Mouse (Mus musculus) neural tube, embryonic 13.5 days (tissue): ENCODE data around the gene Egf. TPM values are rescaled to one million over a fixed set of nuclear protein-coding genes. Genes with fewer than 3 reads are reported as not detected.
"Not testable (repeated sequence)": the region's sequence is repeated elsewhere in the genome, so short reads cannot be mapped to it uniquely, and the experiment has no call there.

Source experiments
- ATAC-seq: fragments of 200-750 bp; cut with Nextera tagmentation; 2 replicates; pipeline ENCODE4 v1.8.0; 2017; ENCODE audit warnings: low read depth, mild to moderate bottlenecking, moderate TSS enrichment, moderate library complexity
- H3K27ac ChIP-seq: fragments of 300-500 bp; sonication (generic); replicated peaks from 2 replicates; pipeline ENCODE4 v1.5.1; 2015; ENCODE audit warnings: moderate library complexity, mild to moderate bottlenecking, inconsistent platforms
- H3K27me3 ChIP-seq: fragments of 300-500 bp; sonication (generic); 2 replicates; pipeline ENCODE4 v1.6.1; 2015; ENCODE audit warnings: mild to moderate bottlenecking, inconsistent platforms
- H3K36me3 ChIP-seq: fragments of 300-500 bp; sonication (generic); 2 replicates; pipeline ENCODE4 v1.6.1; 2015; ENCODE audit warnings: mild to moderate bottlenecking, inconsistent platforms
- H3K4me1 ChIP-seq: fragments of 300-500 bp; sonication (generic); replicated peaks from 2 replicates; pipeline ENCODE4 v1.6.1; 2015; ENCODE audit warnings: inconsistent platforms
- H3K4me2 ChIP-seq: fragments of 300-500 bp; sonication (generic); 2 replicates; pipeline ENCODE4 v1.6.1; 2015; ENCODE audit warnings: inconsistent platforms, mild to moderate bottlenecking, moderate library complexity
- H3K4me3 ChIP-seq: fragments of 300-500 bp; sonication (generic); 2 replicates; pipeline ENCODE4 v1.5.1; 2015; ENCODE audit warnings: mild to moderate bottlenecking, inconsistent platforms
- H3K9ac ChIP-seq: fragments of 300-500 bp; sonication (generic); 2 replicates; pipeline ENCODE4 v1.6.1; 2015; ENCODE audit warnings: moderate library complexity, mild to moderate bottlenecking, inconsistent platforms
- H3K9me3 ChIP-seq: fragments of 300-500 bp; sonication (generic); 2 replicates; pipeline ENCODE4 v1.6.1; 2016; ENCODE audit warnings: inconsistent platforms
- WGBS: fragments of 180-500 bp; shearing (Covaris S2); methylation state at CpG from one replicate; pipeline ENCODE4 v1.1.7; 2015; 5-methylcytosine and 5-hydroxymethylcytosine counted together
- polyA plus RNA-seq: library from polyadenylated mRNA; unstranded; fragments of >200 nt; fragmentation: Nextera tagmentation; extraction: Ambion mirVana; gene quantifications from 2 replicates; pipeline ENCODE4 v1.2.1, GENCODE M21; 2015

Gene Egf
- polyA plus RNA-seq = 1.8 and 3.2 TPM in 2 replicates

- no peaks in the 10 kb centered on the region for H3K36me3 ChIP-seq
- ATAC-seq = no peak
- peak within 1 kb of the TSS; percentile 31 for H3K9ac ChIP-seq
- peak within 1 kb of the TSS; percentile 22 for H3K4me3 ChIP-seq
- 12% methylated on average over 20 of the region's 20 CpGs for WGBS
- H3K27me3 ChIP-seq = peaks cover 11% of the 10 kb centered on the region; the same call in 1 of the 2 replicates
- peak within 1 kb of the TSS; percentile 51 for H3K4me2 ChIP-seq
- H3K4me1 ChIP-seq = peaks cover 14% of the 10 kb centered on the region
- H3K9me3 ChIP-seq = peaks cover 11% of the 10 kb centered on the region; the same call in 1 of the 2 replicates
- no peak within 1 kb of the TSS for H3K27ac ChIP-seq
Observed at GRCm38 (mm10) chr3:129754650-129755604, at the start of gene Egf. Gene Egf, minus strand, starts transcription at chr3:129755316.

- H3K27ac ChIP-seq = no peak within 1 kb of the TSS
- H3K27me3 ChIP-seq = no peaks in the 10 kb centered on the region
- no peak within 1 kb of the TSS for H3K4me2 ChIP-seq
- no peak within 1 kb of the TSS for H3K4me3 ChIP-seq
- H3K36me3 ChIP-seq = no peaks in the 10 kb centered on the region
- H3K9me3 ChIP-seq = no peaks in the 10 kb centered on the region
- H3K9ac ChIP-seq = no peak within 1 kb of the TSS
- WGBS = 83% methylated on average over 10 of the region's 10 CpGs
- H3K4me1 ChIP-seq = no peaks in the 10 kb centered on the region
- ATAC-seq = no peak
Observed at GRCm38 (mm10) chr3:129803765-129804164, 48.6 kb upstream of the Egf start, which contains the start of gene Lrit3. Gene Lrit3, minus strand, starts transcription at chr3:129804030.

GRCm38 (mm10) chr3:129799011-129799410 is 43.9 kb upstream of the Egf start:
- H3K36me3 ChIP-seq = no peaks in the 10 kb centered on the region
- 87% methylated on average over 2 of the region's 2 CpGs for WGBS
- H3K4me3 ChIP-seq = no peak overlapping the region
- no peak overlapping the region for H3K27ac ChIP-seq
- ATAC-seq = no peak
- H3K4me1 ChIP-seq = no peaks in the 10 kb centered on the region
- H3K27me3 ChIP-seq = no peaks in the 10 kb centered on the region
- H3K9ac ChIP-seq = no peak overlapping the region
- no peaks in the 10 kb centered on the region for H3K9me3 ChIP-seq
- no peak overlapping the region for H3K4me2 ChIP-seq

GRCm38 (mm10) chr3:129798551-129798950 is 43.4 kb upstream of the Egf start:
- no peaks in the 10 kb centered on the region for H3K9me3 ChIP-seq
- no peak overlapping the region for H3K4me3 ChIP-seq
- no peaks in the 10 kb centered on the region for H3K4me1 ChIP-seq
- no peak for ATAC-seq
- H3K27ac ChIP-seq = no peak overlapping the region
- H3K4me2 ChIP-seq = no peak overlapping the region
- no peaks in the 10 kb centered on the region for H3K27me3 ChIP-seq
- H3K36me3 ChIP-seq = no peaks in the 10 kb centered on the region
- WGBS = 87% methylated on average over 11 of the region's 11 CpGs
- no peak overlapping the region for H3K9ac ChIP-seq

GRCm38 (mm10) chr3:129797341-129797740 is 42.2 kb upstream of the Egf start:
- Histone ChIP-seq H3K27ac (no peak overlapping the region), H3K9ac (no peak overlapping the region), H3K4me1 (no peaks in the 10 kb centered on the region), H3K4me2 (no peak overlapping the region), H3K36me3 (no peaks in the 10 kb centered on the region), H3K9me3 (no peaks in the 10 kb centered on the region), H3K27me3 (no peaks in the 10 kb centered on the region), H3K4me3 (no peak overlapping the region)
- WGBS = 81% methylated on average over 5 of the region's 5 CpGs
- no peak for ATAC-seq

- 91% methylated on average over 5 of the region's 5 CpGs for WGBS
- no peak overlapping the region for H3K4me3 ChIP-seq
- H3K36me3 ChIP-seq = no peaks in the 10 kb centered on the region
Observed at GRCm38 (mm10) chr3:129793801-129794200, 38.7 kb upstream of the Egf start.

GRCm38 (mm10) chr3:129782746-129783145 is 27.6 kb upstream of the Egf start:
- Histone ChIP-seq H3K27me3 (no peaks in the 10 kb centered on the region), H3K27ac (no peak overlapping the region), H3K4me1 (no peaks in the 10 kb centered on the region), H3K4me3 (no peak overlapping the region), H3K4me2 (no peak overlapping the region), H3K36me3 (no peaks in the 10 kb centered on the region), H3K9me3 (no peaks in the 10 kb centered on the region), H3K9ac (no peak overlapping the region)
- WGBS = 90% methylated on average over 3 of the region's 3 CpGs
- ATAC-seq = no peak

More at GRCm38 (mm10) chr3:129793801-129794200, 38.7 kb upstream of the Egf start:
- Histone ChIP-seq H3K9me3 (no peaks in the 10 kb centered on the region), H3K9ac (no peak overlapping the region), H3K4me2 (no peak overlapping the region), H3K27me3 (no peaks in the 10 kb centered on the region), H3K27ac (no peak overlapping the region), H3K4me1 (no peaks in the 10 kb centered on the region)
- no peak for ATAC-seq

- Histone ChIP-seq H3K4me2 (no peak overlapping the region), H3K4me3 (no peak overlapping the region), H3K36me3 (no peaks in the 10 kb centered on the region), H3K9me3 (no peaks in the 10 kb centered on the region), H3K9ac (no peak overlapping the region), H3K27ac (no peak overlapping the region), H3K27me3 (no peaks in the 10 kb centered on the region), H3K4me1 (no peaks in the 10 kb centered on the region)
- WGBS = 43% methylated on average over 10 of the region's 10 CpGs
- ATAC-seq = no peak
Observed at GRCm38 (mm10) chr3:129781435-129781834, 26.3 kb upstream of the Egf start.

GRCm38 (mm10) chr3:129771210-129771609 is 16.1 kb upstream of the Egf start:
- ATAC-seq = no peak
- Histone ChIP-seq H3K4me3 (no peak overlapping the region), H3K9ac (no peak overlapping the region), H3K9me3 (no peaks in the 10 kb centered on the region), H3K4me1 (no peaks in the 10 kb centered on the region), H3K27me3 (no peaks in the 10 kb centered on the region), H3K4me2 (no peak overlapping the region), H3K36me3 (no peaks in the 10 kb centered on the region), H3K27ac (no peak overlapping the region)
- WGBS = 87% methylated on average over 6 of the region's 6 CpGs

GRCm38 (mm10) chr3:129766971-129767794 is 12.1 kb upstream of the Egf start:
- Histone ChIP-seq H3K36me3 (no peaks in the 10 kb centered on the region), H3K27me3 (no peaks in the 10 kb centered on the region), H3K4me2 (no peak overlapping the region), H3K9me3 (peaks cover 6% of the 10 kb centered on the region; the same call in 1 of the 2 replicates), H3K4me3 (no peak overlapping the region), H3K4me1 (no peaks in the 10 kb centered on the region), H3K9ac (no peak overlapping the region), H3K27ac (no peak overlapping the region)
- 87% methylated on average over 10 of the region's 10 CpGs for WGBS
- ATAC-seq = no peak

GRCm38 (mm10) chr3:129766106-129766505 is 11.0 kb upstream of the Egf start:
- H3K4me3 ChIP-seq = no peak overlapping the region
- H3K4me1 ChIP-seq = no peaks in the 10 kb centered on the region
- H3K27me3 ChIP-seq = no peaks in the 10 kb centered on the region
- no peak overlapping the region for H3K9ac ChIP-seq
- WGBS = 82% methylated on average over 4 of the region's 4 CpGs
- no peak overlapping the region for H3K27ac ChIP-seq
- H3K36me3 ChIP-seq = no peaks in the 10 kb centered on the region
- peaks cover 6% of the 10 kb centered on the region; the same call in 1 of the 2 replicates for H3K9me3 ChIP-seq
- H3K4me2 ChIP-seq = no peak overlapping the region
- ATAC-seq = no peak

GRCm38 (mm10) chr3:129757599-129757998 is 2.5 kb upstream of the Egf start:
- 88% methylated on average over 1 of the region's 1 CpGs for WGBS
- not testable (repeated sequence) for ATAC-seq

More at GRCm38 (mm10) chr3:129757599-129757998, 2.5 kb upstream of the Egf start:
- not testable (repeated sequence) for H3K36me3 ChIP-seq, H3K27ac ChIP-seq, H3K9ac ChIP-seq, H3K4me3 ChIP-seq, H3K4me2 ChIP-seq
- H3K9me3 ChIP-seq = peaks cover 12% of the 10 kb centered on the region; the same call in 1 of the 2 replicates
- peaks cover 11% of the 10 kb centered on the region; the same call in 1 of the 2 replicates for H3K27me3 ChIP-seq
- peaks cover 14% of the 10 kb centered on the region for H3K4me1 ChIP-seq
